Mouse (Mus musculus) forebrain, embryonic 12.5 days (tissue): ENCODE results near the gene 4921539E11Rik. TPM values are rescaled to one million over a fixed set of nuclear protein-coding genes. Genes with fewer than 3 reads are reported as not detected.

Experiments used
- ATAC-seq: fragments of 200-750 bp; cut with Nextera tagmentation; 2 replicates; pipeline ENCODE4 v1.8.0; 2017; ENCODE audit warnings: moderate TSS enrichment; ENCODE audit not compliant: low FRiP score
- H3K27ac ChIP-seq: fragments of 300-500 bp; sonication (generic); 2 replicates; pipeline ENCODE4 v1.5.1; 2016; ENCODE audit warnings: mild to moderate bottlenecking
- H3K27me3 ChIP-seq: fragments of 300-500 bp; sonication (generic); 2 replicates; pipeline ENCODE4 v1.6.1; 2016; ENCODE audit warnings: mild to moderate bottlenecking
- H3K36me3 ChIP-seq: fragments of 300-500 bp; sonication (generic); replicated peaks from 2 replicates; pipeline ENCODE4 v1.6.1; 2016; ENCODE audit warnings: mild to moderate bottlenecking
- H3K4me1 ChIP-seq: fragments of 300-500 bp; sonication (generic); 2 replicates; pipeline ENCODE4 v1.6.1; 2016
- H3K4me2 ChIP-seq: fragments of 300-500 bp; sonication (generic); 2 replicates; pipeline ENCODE4 v1.6.1; 2016; ENCODE audit warnings: mild to moderate bottlenecking, moderate library complexity
- H3K4me3 ChIP-seq: fragments of 300-500 bp; sonication (generic); replicated peaks from 2 replicates; pipeline ENCODE4 v1.5.1; 2016; ENCODE audit warnings: mild to moderate bottlenecking
- H3K9ac ChIP-seq: fragments of 300-500 bp; sonication (generic); 2 replicates; pipeline ENCODE4 v1.6.1; 2016; ENCODE audit warnings: mild to moderate bottlenecking
- H3K9me3 ChIP-seq: fragments of 300-500 bp; sonication (generic); 2 replicates; pipeline ENCODE4 v1.6.1; 2016
- WGBS: fragments of 180-500 bp; shearing (Covaris S2); methylation state at CpG from one replicate; pipeline ENCODE4 v1.1.7; 2016; 5-methylcytosine and 5-hydroxymethylcytosine counted together
- polyA plus RNA-seq: library from polyadenylated mRNA; unstranded; fragments of >200 nt; fragmentation: Nextera tagmentation; extraction: Ambion mirVana; gene quantifications from 2 replicates; pipeline ENCODE4 v1.2.1, GENCODE M21; 2016

4921539E11Rik gene
- polyA plus RNA-seq, 1 experiment from 2014 or later, result 0.08 TPM

- Histone ChIP-seq H3K27ac (no peak overlapping the region), H3K27me3 (no peaks in the 10 kb centered on the region), H3K4me2 (no peak overlapping the region), H3K4me1 (no peaks in the 10 kb centered on the region), H3K36me3 (no peaks in the 10 kb centered on the region), H3K4me3 (no peak overlapping the region), H3K9me3 (no peaks in the 10 kb centered on the region), H3K9ac (no peak overlapping the region)
- 71% methylated on average over 5 of the region's 5 CpGs for WGBS
- no peak for ATAC-seq
Measured at GRCm38 (mm10) chr4:103219011-103219410, 71.7 kb downstream of the 4921539E11Rik start.

GRCm38 (mm10) chr4:103216046-103216445 is 74.6 kb downstream of the 4921539E11Rik start:
- Histone ChIP-seq H3K9ac (no peak overlapping the region), H3K27me3 (no peaks in the 10 kb centered on the region), H3K9me3 (no peaks in the 10 kb centered on the region), H3K27ac (no peak overlapping the region), H3K36me3 (peaks cover under 1% of the 10 kb centered on the region; the same call in 1 of the 2 replicates), H3K4me3 (no peak overlapping the region), H3K4me1 (peaks cover 15% of the 10 kb centered on the region), H3K4me2 (no peak overlapping the region)
- no peak for ATAC-seq
- WGBS, result 85% methylated on average over 6 of the region's 6 CpGs

- Histone ChIP-seq H3K9ac (peak within 1 kb of the TSS; percentile 90), H3K36me3 (peaks cover 3% of the 10 kb centered on the region; the same call in 1 of the 2 replicates), H3K9me3 (no peaks in the 10 kb centered on the region), H3K27me3 (no peaks in the 10 kb centered on the region), H3K27ac (peak within 1 kb of the TSS; percentile 99), H3K4me1 (peaks cover 15% of the 10 kb centered on the region), H3K4me2 (peak within 1 kb of the TSS; percentile 69), H3K4me3 (peak within 1 kb of the TSS; percentile 66)
- peak; percentile 97 for ATAC-seq
- 2% methylated on average over 65 of the region's 70 CpGs for whole genome bisulfite sequencing
Measured at GRCm38 (mm10) chr4:103214925-103215820, 75.5 kb downstream of the 4921539E11Rik start, which contains the start of gene Slc35d1. Gene Slc35d1 (minus strand): TSS chr4:103215164.

GRCm38 (mm10) chr4:103214498-103214924 is 76.2 kb downstream of the 4921539E11Rik start:
- peak; percentile 83 for ATAC-seq

GRCm38 (mm10) chr4:103213859-103214497 is 76.7 kb downstream of the 4921539E11Rik start:
- WGBS, result 5% methylated on average over 30 of the region's 30 CpGs
- ATAC-seq, result no peak
- no peaks in the 10 kb centered on the region for H3K27me3 ChIP-seq
- H3K4me2 ChIP-seq, result peak overlapping the region; percentile 69
- peak overlapping the region; percentile 90 for H3K9ac ChIP-seq
- peaks cover 15% of the 10 kb centered on the region for H3K4me1 ChIP-seq
- H3K4me3 ChIP-seq, result peak overlapping the region; percentile 66
- H3K27ac ChIP-seq, result peak overlapping the region; percentile 99
- peaks cover 9% of the 10 kb centered on the region for H3K36me3 ChIP-seq
- no peaks in the 10 kb centered on the region for H3K9me3 ChIP-seq

More at GRCm38 (mm10) chr4:103214498-103214924, 76.2 kb downstream of the 4921539E11Rik start:
- under 1% methylated on average over 48 of the region's 48 CpGs for WGBS
- peak overlapping the region; percentile 66 for H3K4me3 ChIP-seq
- H3K36me3 ChIP-seq, result peaks cover 8% of the 10 kb centered on the region
- no peaks in the 10 kb centered on the region for H3K9me3 ChIP-seq
- peak overlapping the region; percentile 90 for H3K9ac ChIP-seq
- H3K4me1 ChIP-seq, result peaks cover 15% of the 10 kb centered on the region
- peak overlapping the region; percentile 99 for H3K27ac ChIP-seq
- H3K4me2 ChIP-seq, result peak overlapping the region; percentile 69
- H3K27me3 ChIP-seq, result no peaks in the 10 kb centered on the region

- H3K9me3 ChIP-seq, result no peaks in the 10 kb centered on the region
- H3K36me3 ChIP-seq, result peaks cover 42% of the 10 kb centered on the region
- no peak overlapping the region for H3K4me2 ChIP-seq
- no peaks in the 10 kb centered on the region for H3K27me3 ChIP-seq
- peaks cover 11% of the 10 kb centered on the region for H3K4me1 ChIP-seq
- ATAC-seq, result no peak
- no peak overlapping the region for H3K9ac ChIP-seq
- no peak overlapping the region for H3K27ac ChIP-seq
- WGBS, result 88% methylated on average over 1 of the region's 1 CpGs
- no peak overlapping the region for H3K4me3 ChIP-seq
Measured at GRCm38 (mm10) chr4:103208553-103208952, 82.1 kb downstream of the 4921539E11Rik start.

GRCm38 (mm10) chr4:103203646-103204045 is 87.0 kb downstream of the 4921539E11Rik start:
- H3K4me2 ChIP-seq, result no peak overlapping the region
- no peaks in the 10 kb centered on the region for H3K4me1 ChIP-seq
- no peaks in the 10 kb centered on the region for H3K9me3 ChIP-seq
- H3K9ac ChIP-seq, result no peak overlapping the region
- no peak for ATAC-seq
- WGBS, result 82% methylated on average over 2 of the region's 2 CpGs
- H3K36me3 ChIP-seq, result peaks cover 52% of the 10 kb centered on the region
- H3K27ac ChIP-seq, result no peak overlapping the region
- H3K4me3 ChIP-seq, result no peak overlapping the region
- H3K27me3 ChIP-seq, result no peaks in the 10 kb centered on the region

GRCm38 (mm10) chr4:103200046-103200445 is 90.6 kb downstream of the 4921539E11Rik start:
- no peak overlapping the region for H3K4me3 ChIP-seq
- H3K36me3 ChIP-seq, result peaks cover 40% of the 10 kb centered on the region
- no peak for ATAC-seq
- H3K27ac ChIP-seq, result no peak overlapping the region
- no peaks in the 10 kb centered on the region for H3K4me1 ChIP-seq
- no peak overlapping the region for H3K4me2 ChIP-seq
- no peaks in the 10 kb centered on the region for H3K27me3 ChIP-seq
- 93% methylated on average over 1 of the region's 1 CpGs for WGBS
- no peak overlapping the region for H3K9ac ChIP-seq
- no peaks in the 10 kb centered on the region for H3K9me3 ChIP-seq

- Histone ChIP-seq H3K9me3 (no peaks in the 10 kb centered on the region), H3K4me3 (no peak overlapping the region), H3K4me1 (no peaks in the 10 kb centered on the region), H3K27me3 (no peaks in the 10 kb centered on the region), H3K9ac (no peak overlapping the region), H3K4me2 (no peak overlapping the region), H3K27ac (no peak overlapping the region), H3K36me3 (peaks cover 32% of the 10 kb centered on the region)
- no peak for ATAC-seq
- 43% methylated on average over 4 of the region's 4 CpGs for WGBS
Measured at GRCm38 (mm10) chr4:103199086-103199485, 91.6 kb downstream of the 4921539E11Rik start.

- Histone ChIP-seq H3K9ac (no peak overlapping the region), H3K9me3 (no peaks in the 10 kb centered on the region; the same call in 1 of the 2 replicates), H3K27me3 (no peaks in the 10 kb centered on the region), H3K27ac (no peak overlapping the region), H3K4me1 (no peaks in the 10 kb centered on the region), H3K4me2 (no peak overlapping the region), H3K36me3 (peaks cover 40% of the 10 kb centered on the region), H3K4me3 (no peak overlapping the region)
- 90% methylated on average over 8 of the region's 8 CpGs for WGBS
- ATAC-seq, result no peak
Measured at GRCm38 (mm10) chr4:103197401-103197800, 93.3 kb downstream of the 4921539E11Rik start.

- WGBS, result 86% methylated on average over 2 of the region's 2 CpGs
- no peaks in the 10 kb centered on the region for H3K4me1 ChIP-seq
- peaks cover 46% of the 10 kb centered on the region for H3K36me3 ChIP-seq
- no peaks in the 10 kb centered on the region for H3K27me3 ChIP-seq
- H3K4me2 ChIP-seq, result no peak overlapping the region
- H3K9ac ChIP-seq, result no peak overlapping the region
- H3K27ac ChIP-seq, result no peak overlapping the region
- H3K9me3 ChIP-seq, result no peaks in the 10 kb centered on the region; the same call in 1 of the 2 replicates
- H3K4me3 ChIP-seq, result no peak overlapping the region
- ATAC-seq, result no peak
Measured at GRCm38 (mm10) chr4:103192421-103192820, 98.2 kb downstream of the 4921539E11Rik start.
